Mouse (Mus musculus): ENCODE results near the gene Adm. TPM values are rescaled to one million over a fixed set of nuclear protein-coding genes. Genes with fewer than 3 reads are reported as not detected.
A peak's percentile ranks its signal among the peaks of the same experiment; 100 is the strongest.
"Not testable (repeated sequence)": the region's sequence is repeated elsewhere in the genome, so short reads cannot be mapped to it uniquely, and the experiment has no call there.

Gene Adm
- polyA plus RNA-seq, 1 experiment from 2014 or later, result 4.4 TPM

DNA sequence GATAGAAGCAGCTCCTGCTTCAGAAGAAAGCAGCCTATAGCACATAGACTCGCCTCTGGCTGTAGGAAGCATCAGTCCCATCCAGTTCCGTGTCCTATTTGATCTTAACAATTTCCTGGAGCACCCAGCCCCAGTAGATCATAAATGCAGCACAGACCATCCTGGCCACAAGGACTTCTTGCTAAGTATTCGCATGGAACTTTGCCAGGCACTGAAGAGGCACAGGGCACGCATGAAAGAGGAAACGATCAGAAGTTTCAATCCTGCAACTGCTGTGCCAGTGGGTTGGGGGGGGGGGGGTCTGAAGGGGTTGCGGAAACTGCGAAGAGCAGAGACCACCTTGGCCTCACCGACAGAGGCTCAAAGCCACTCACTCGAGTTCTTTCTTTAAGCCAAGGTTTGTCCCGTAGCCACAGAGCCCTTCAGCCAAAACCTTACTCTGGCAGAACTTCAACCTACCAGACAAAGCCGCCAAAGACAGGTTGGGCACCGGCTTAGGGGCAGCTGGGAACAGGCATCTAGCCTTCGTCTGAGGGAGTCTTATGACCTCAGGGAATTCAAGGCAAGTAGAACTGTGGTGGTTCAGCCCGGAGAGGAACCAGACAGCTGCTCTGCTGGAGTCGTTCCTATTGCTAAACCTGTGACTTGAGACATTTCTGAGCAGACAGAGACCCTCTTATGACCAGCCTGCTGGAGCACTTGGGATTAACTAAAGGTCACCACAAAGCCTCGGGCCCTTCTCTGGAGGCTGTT lies 3.9 kb downstream of the Adm start:
- no peak overlapping the region for H3K4me3 ChIP-seq (replicated peaks)
- ATAC-seq (ENCODE audit: insufficient read depth, low FRiP score, low read depth), result no peak
- peak overlapping the region; percentile 92; the same call in 1 of the 2 replicates for H3K4me2 ChIP-seq
- H3K9me3 ChIP-seq, result no peaks in the 10 kb centered on the region
- H3K27me3 ChIP-seq (replicated peaks), result peaks cover 30% of the 10 kb centered on the region
- H3K36me3 ChIP-seq, result no peaks in the 10 kb centered on the region
- 71% methylated on average over 16 of the region's 16 CpGs for WGBS
- peaks cover 25% of the 10 kb centered on the region for H3K4me1 ChIP-seq
- H3K27ac ChIP-seq, result no peak overlapping the region
- no peak overlapping the region for H3K9ac ChIP-seq

DNA sequence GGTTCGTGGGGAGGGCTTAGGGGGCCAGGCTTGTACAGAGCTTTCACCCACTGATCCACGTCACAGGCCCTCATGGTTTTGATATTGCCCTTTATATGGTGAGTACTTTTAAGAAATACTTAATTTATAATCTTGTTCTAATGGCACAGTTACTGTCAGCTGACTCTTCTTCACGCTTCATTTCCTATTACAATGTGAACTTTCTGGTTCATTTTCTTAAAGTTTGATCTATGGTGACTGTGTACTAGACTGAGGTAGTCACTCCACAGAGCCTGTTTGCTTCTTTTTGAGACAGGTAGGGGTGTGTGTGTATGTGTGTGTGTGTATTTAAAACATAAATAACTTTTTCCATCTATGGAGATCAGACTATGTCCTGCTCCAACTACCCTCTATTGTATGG lies 8.5 kb downstream of the Adm start:
- no peaks in the 10 kb centered on the region for H3K36me3 ChIP-seq
- no peak for ATAC-seq (ENCODE audit: insufficient read depth, low FRiP score, low read depth)
- H3K9me3 ChIP-seq, result no peaks in the 10 kb centered on the region
- no peak overlapping the region for H3K9ac ChIP-seq
- H3K4me2 ChIP-seq, result no peak overlapping the region
- H3K4me1 ChIP-seq, result peaks cover 12% of the 10 kb centered on the region
- 79% methylated on average over 3 of the region's 3 CpGs for WGBS
- no peak overlapping the region for H3K27ac ChIP-seq
- H3K4me3 ChIP-seq (replicated peaks), result no peak overlapping the region
- H3K27me3 ChIP-seq (replicated peaks), result no peaks in the 10 kb centered on the region

DNA sequence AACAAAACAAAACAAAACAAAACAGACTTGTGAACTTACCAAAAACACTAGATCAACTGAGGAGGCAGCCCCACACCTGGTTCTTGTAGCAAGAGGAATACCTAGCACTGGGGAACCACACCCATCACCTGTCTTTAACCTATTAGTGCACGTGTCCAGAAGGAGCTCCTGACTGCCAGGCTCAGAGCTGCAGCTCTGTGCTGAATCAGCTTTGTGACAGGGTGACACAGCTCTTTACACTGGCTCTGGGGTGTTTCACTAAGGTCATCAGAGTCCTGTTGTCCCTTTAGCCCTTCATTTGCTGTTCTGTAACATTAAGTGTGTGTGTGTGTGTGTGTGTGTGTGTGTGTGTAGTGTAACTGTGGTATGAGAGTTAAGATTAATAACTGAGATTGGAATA lies 9.1 kb downstream of the Adm start:
- WGBS, result 28% methylated on average over 1 of the region's 1 CpGs
- Histone ChIP-seq H3K27ac (no peak overlapping the region), H3K9me3 (no peaks in the 10 kb centered on the region), H3K9ac (no peak overlapping the region), H3K4me3 (replicated peaks) (no peak overlapping the region), H3K4me1 (peaks cover 12% of the 10 kb centered on the region), H3K36me3 (no peaks in the 10 kb centered on the region), H3K4me2 (no peak overlapping the region), H3K27me3 (replicated peaks) (no peaks in the 10 kb centered on the region)
- no peak; the same call in 1 of the 2 replicates for ATAC-seq (ENCODE audit: insufficient read depth, low FRiP score, low read depth)

DNA sequence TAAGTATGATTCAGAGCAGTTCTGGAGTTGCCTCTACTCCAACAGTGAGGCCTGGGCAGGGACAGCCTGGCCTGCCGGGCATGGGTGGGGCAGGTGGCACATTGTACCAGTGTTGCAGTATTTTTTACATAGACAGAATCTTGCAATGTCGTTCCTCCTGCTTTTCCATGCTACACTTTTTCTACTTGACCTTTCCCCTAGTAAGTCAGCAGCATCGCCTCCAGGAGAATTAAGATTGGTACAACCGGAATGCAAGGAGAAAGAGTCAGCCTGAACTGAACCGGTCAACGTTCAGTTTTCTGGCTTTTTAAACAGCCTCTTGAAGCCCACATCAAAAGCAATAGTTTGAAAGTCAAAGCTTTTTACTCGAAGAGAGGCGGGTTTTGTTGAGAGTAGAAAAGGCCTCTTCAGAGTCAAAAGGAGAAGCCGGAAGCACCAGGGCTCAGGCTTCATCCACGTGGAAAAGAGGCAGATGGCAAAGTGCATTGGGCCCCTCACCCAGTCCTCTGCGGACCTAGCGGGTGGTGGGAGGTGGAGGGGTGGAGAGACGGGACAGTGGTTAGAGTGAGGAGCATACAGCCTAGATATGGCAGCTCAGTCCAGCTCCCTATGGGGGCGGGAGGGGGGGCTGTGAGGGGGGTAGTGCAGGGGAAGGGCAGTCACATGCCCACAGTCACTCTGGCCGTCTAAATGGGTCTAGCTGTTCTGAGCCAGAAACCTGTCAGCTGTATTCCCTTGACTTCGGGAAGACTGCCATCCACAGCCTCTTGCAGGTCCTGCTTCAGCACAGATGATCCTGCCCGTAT lies 11.0 kb downstream of the Adm start:
- 40% methylated on average over 17 of the region's 17 CpGs for WGBS
- no peak overlapping the region for H3K4me3 ChIP-seq (replicated peaks)
- no peaks in the 10 kb centered on the region for H3K27me3 ChIP-seq (replicated peaks)
- no peaks in the 10 kb centered on the region for H3K9me3 ChIP-seq
- H3K4me1 ChIP-seq, result peaks cover 12% of the 10 kb centered on the region
- H3K9ac ChIP-seq, result no peak overlapping the region
- peak overlapping the region; percentile 8; the same call in 1 of the 2 replicates for H3K27ac ChIP-seq
- no peak for ATAC-seq (ENCODE audit: insufficient read depth, low FRiP score, low read depth)
- H3K36me3 ChIP-seq, result no peaks in the 10 kb centered on the region
- no peak overlapping the region for H3K4me2 ChIP-seq

DNA sequence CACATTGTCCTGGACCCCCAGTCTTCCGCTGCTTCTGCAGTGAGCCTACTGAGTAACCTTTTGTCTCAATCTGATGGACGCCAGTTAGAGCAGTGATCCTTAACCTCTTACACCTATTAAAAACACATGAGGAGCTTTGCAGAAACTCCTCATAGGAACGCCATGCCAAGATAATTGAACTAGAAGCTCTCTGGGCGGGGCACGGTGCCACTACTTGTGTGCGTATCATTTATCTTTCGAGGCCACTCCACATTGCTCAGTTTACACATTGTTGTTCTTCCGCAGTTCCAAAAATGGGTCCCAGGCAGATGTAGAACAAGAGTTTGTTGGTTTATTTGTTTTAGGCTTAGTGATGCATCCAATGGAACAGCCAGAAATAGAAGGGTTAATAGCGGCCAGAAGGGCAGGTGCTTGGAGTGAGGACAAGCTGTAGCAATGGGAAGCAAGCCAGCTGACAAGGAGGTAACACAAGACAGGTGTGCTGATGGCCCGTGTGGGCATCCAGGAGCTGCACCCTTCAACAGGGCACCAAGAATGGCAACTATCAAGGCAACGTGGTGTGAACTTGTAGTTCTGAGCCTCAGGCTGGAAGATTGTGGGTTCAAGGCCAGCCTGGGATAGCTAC lies 11.9 kb downstream of the Adm start:
- Histone ChIP-seq H3K4me1 (peaks cover 12% of the 10 kb centered on the region), H3K27ac (no peak overlapping the region), H3K9ac (no peak overlapping the region), H3K4me2 (no peak overlapping the region), H3K27me3 (replicated peaks) (no peaks in the 10 kb centered on the region), H3K9me3 (no peaks in the 10 kb centered on the region), H3K4me3 (replicated peaks) (no peak overlapping the region), H3K36me3 (no peaks in the 10 kb centered on the region)
- no peak for ATAC-seq (ENCODE audit: insufficient read depth, low FRiP score, low read depth)
- WGBS, result 85% methylated on average over 11 of the region's 11 CpGs

DNA sequence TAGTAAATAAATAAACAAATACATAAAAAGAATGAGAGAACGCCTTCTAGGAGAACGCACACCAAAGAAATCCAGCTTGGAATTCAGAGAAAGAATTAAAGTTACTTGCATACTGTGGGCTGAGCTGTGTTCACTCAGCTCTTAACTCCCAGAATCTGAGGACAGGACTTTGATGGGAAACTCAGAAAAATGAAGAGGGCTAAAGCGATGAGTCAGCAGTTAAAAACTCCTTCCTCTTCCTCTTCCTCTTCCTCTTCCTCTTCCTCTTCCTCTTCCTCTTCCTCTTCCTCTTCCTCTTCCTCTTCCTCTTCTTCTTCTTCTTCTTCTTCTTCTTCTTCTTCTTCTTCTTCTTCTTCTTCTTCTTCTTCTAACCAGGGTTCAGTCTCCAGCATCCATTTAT lies 12.5 kb downstream of the Adm start:
- not testable (repeated sequence) for H3K4me2 ChIP-seq; ATAC-seq (ENCODE audit: insufficient read depth, low FRiP score, low read depth); H3K4me3 ChIP-seq (replicated peaks); H3K36me3 ChIP-seq; H3K27ac ChIP-seq; H3K9me3 ChIP-seq; H3K27me3 ChIP-seq (replicated peaks); H3K9ac ChIP-seq
- 96% methylated on average over 3 of the region's 3 CpGs for WGBS
- peaks cover 12% of the 10 kb centered on the region for H3K4me1 ChIP-seq

DNA sequence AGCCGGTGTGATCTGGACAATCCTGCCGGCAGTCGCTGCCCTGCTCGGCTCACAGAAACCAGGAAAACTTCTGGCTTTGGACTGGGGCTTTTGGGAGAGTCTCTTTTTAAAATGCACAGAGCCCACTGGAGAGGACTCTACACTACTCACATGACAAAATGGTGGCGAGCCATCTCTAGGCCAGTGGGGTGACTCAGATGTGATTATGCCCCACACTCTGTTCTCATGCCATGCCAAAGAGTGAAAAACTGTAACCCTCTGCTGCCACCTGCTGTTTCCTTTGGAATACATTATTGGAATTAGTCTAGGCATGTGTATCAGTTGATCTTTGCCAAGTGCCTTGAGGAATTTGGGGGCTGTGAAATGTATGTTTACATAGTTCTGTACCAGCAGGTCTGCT lies 17.9 kb downstream of the Adm start:
- peak; percentile 47; the same call in 1 of the 2 replicates for ATAC-seq (ENCODE audit: insufficient read depth, low FRiP score, low read depth)
- WGBS, result 69% methylated on average over 5 of the region's 5 CpGs
- no peaks in the 10 kb centered on the region for H3K36me3 ChIP-seq

DNA sequence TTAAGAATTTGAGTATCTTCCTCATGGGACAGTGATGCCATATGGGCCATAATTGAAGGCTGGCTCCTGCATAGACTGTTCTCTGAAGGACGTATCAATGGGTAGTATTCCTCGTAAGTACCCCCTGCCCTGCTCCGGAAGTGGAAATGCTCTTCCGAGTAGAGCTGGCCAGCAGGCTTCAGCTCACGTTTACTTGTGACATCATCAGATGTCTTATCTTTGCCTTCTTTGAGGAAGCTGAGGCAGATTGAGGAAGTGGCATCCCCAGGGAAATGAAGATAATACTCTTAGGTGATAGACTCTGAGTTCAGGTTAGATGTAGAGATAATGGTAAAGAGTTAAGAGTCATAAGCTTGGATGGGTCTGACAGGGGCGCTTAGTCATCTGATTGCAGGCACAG lies 18.4 kb downstream of the Adm start:
- H3K4me1 ChIP-seq, result peaks cover 6% of the 10 kb centered on the region; the same call in 1 of the 2 replicates
- H3K4me2 ChIP-seq, result no peak overlapping the region
- H3K27ac ChIP-seq, result no peak overlapping the region
- 73% methylated on average over 6 of the region's 6 CpGs for WGBS
- no peak for ATAC-seq (ENCODE audit: insufficient read depth, low FRiP score, low read depth)
- H3K9ac ChIP-seq, result no peak overlapping the region
- H3K36me3 ChIP-seq, result no peaks in the 10 kb centered on the region
- no peak overlapping the region for H3K4me3 ChIP-seq (replicated peaks)
- H3K27me3 ChIP-seq (replicated peaks), result no peaks in the 10 kb centered on the region
- no peaks in the 10 kb centered on the region for H3K9me3 ChIP-seq

More for the DNA sequence above, 17.9 kb downstream of the Adm start:
- H3K4me1 ChIP-seq, result peaks cover 6% of the 10 kb centered on the region; the same call in 1 of the 2 replicates
- no peak overlapping the region for H3K9ac ChIP-seq
- H3K9me3 ChIP-seq, result no peaks in the 10 kb centered on the region
- no peak overlapping the region for H3K27ac ChIP-seq
- H3K27me3 ChIP-seq (replicated peaks), result no peaks in the 10 kb centered on the region
- H3K4me3 ChIP-seq (replicated peaks), result no peak overlapping the region
- no peak overlapping the region for H3K4me2 ChIP-seq

DNA sequence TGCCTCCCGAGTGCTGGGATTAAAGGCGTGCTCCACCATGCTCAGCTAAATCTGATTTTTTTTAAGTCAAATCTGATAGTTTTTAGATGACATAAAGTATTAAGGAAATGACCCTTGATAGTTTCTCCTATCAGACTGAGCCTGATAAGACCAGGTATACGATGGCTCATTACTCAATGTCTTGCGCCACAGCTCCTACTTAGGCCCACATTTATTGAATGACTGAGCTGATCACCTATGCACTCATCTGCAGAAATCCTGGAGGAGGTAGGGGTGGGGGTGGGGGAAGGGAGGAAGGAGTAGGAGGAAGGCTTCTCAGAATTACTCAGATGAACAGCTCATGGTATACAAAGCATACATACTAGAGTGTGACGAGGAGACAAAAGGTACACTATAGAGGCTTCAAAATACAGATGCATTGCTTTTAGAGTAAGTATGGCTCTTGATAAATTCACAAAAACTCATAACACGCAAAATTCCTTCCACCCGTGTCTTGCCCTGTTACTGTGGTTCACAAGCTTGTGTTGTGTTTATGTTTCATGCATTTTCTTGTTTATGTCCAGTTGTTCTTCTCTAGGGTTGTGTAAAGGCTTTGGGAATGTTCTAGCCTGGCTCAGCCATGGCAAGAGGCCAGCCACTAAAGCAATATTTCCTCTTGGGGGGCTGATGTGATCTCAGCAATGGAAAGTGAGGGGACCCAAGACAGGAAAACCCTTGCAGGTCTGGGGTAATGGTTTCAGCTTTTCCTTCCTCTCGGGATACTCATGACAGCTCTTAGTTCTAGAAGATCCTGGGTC lies 19.3 kb downstream of the Adm start:
- H3K4me1 ChIP-seq, result peaks cover 6% of the 10 kb centered on the region; the same call in 1 of the 2 replicates
- no peak overlapping the region for H3K9ac ChIP-seq
- 0 out of 2 replicates have a peak overlapping the region, but pooled peaks have one; percentile 11 for H3K4me2 ChIP-seq
- no peaks in the 10 kb centered on the region for H3K9me3 ChIP-seq
- no peak overlapping the region for H3K4me3 ChIP-seq (replicated peaks)
- H3K27me3 ChIP-seq (replicated peaks), result no peaks in the 10 kb centered on the region
- ATAC-seq (ENCODE audit: insufficient read depth, low FRiP score, low read depth), result no peak
- WGBS, result 79% methylated on average over 8 of the region's 8 CpGs
- H3K36me3 ChIP-seq, result no peaks in the 10 kb centered on the region
- H3K27ac ChIP-seq, result no peak overlapping the region

DNA sequence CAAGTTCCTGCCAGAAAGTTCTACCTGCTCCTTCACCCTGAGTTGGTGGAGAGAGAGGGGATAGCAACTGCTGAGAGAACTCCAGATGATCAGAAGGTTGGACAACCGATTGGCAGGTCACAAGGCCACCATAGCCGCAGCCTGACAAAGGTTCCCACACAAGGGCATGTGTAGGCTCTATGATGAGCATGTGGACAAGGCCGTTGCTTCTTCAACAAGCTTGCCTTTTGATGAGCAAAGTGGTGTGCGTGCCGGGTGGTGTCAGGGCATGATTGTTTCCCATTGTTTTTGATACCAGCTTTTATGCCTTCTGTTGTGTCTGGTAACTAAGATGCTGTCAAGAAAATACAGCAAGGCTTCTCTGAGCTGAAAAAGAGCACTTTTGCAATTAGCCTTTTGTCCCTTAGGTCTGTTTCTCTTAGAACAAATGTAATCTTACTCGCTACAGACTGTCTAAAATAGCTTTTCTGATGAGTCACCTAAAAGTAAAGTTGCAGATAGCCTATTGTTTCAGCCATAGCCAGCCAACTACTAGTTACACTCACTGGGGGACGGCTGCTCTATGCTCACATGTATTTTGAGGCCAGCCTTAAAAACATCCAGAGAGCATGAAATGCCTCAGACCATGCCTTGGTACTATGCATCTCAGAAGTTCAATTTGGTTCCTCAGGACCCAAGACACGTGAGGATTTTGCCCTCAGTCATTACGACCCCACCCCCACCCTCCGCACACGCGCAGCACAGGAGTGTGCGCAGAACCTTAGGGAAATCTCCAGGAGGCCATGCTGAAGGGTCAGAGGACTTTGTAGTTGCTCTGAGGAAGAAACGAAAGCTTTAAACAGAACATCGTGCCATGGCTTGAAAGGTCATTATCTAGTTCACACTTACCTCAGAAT lies 20.3 kb downstream of the Adm start:
- 0 out of 2 replicates have a peak, but pooled peaks have one; percentile 24 for ATAC-seq (ENCODE audit: insufficient read depth, low FRiP score, low read depth)
- Histone ChIP-seq H3K27ac (peak overlapping the region; percentile 72), H3K4me2 (peak overlapping the region; percentile 11), H3K9ac (no peak overlapping the region), H3K9me3 (no peaks in the 10 kb centered on the region), H3K4me1 (peaks cover 6% of the 10 kb centered on the region; the same call in 1 of the 2 replicates), H3K36me3 (no peaks in the 10 kb centered on the region), H3K27me3 (replicated peaks) (no peaks in the 10 kb centered on the region), H3K4me3 (replicated peaks) (no peak overlapping the region; the same call in 1 of the 2 replicates)
- 69% methylated on average over 15 of the region's 15 CpGs for WGBS
